Mouse (Mus musculus): ENCODE data around the gene Tub.

- TF ChIP-seq CTCF (IDR thresholded peaks at IDR 0.05; ENCODE audit: control insufficient read depth, insufficient read depth, insufficient read length): no peak
- TF ChIP-seq MAX (IDR thresholded peaks at IDR 0.05): no peak
- TF ChIP-seq MYOG (IDR thresholded peaks at IDR 0.05; ENCODE audit: control insufficient read depth, extremely low read depth, insufficient read length): no peak
Measured at GRCm38 (mm10) chr7:108991207-108991606, 41.1 kb downstream of the Tub start.

All from C2C12 (cell line).